Mouse (Mus musculus) hindbrain, embryonic 10.5 days (tissue): Measurements from ENCODE around the gene Scamp3. TPM values are rescaled to one million over a fixed set of nuclear protein-coding genes. Genes with fewer than 3 reads are reported as not detected.

Experiments
- DNase-seq: peaks from one replicate; pipeline ENCODE4 v3.0.0-alpha.2; 2017; ENCODE audit warnings: low spot score
- H3K27ac ChIP-seq: fragments of 300-500 bp; sonication (generic); 2 replicates; pipeline ENCODE4 v1.5.1; 2016; ENCODE audit warnings: mild to moderate bottlenecking, moderate library complexity
- H3K27me3 ChIP-seq: fragments of 300-500 bp; sonication (generic); 2 replicates; pipeline ENCODE4 v1.6.1; 2016; ENCODE audit warnings: mild to moderate bottlenecking; ENCODE audit not compliant: poor library complexity, insufficient read depth, severe bottlenecking
- H3K36me3 ChIP-seq: fragments of 300-500 bp; sonication (generic); 2 replicates; pipeline ENCODE4 v1.6.1; 2016; ENCODE audit warnings: mild to moderate bottlenecking, moderate library complexity
- H3K4me1 ChIP-seq: fragments of 300-500 bp; sonication (generic); replicated peaks from 2 replicates; pipeline ENCODE4 v1.6.1; 2016; ENCODE audit warnings: mild to moderate bottlenecking
- H3K4me3 ChIP-seq: fragments of 300-500 bp; sonication (generic); 2 replicates; pipeline ENCODE4 v1.5.1; 2016; ENCODE audit warnings: mild to moderate bottlenecking, moderate library complexity
- H3K9me3 ChIP-seq: fragments of 300-500 bp; sonication (generic); 2 replicates; pipeline ENCODE4 v1.6.1; 2016; ENCODE audit warnings: mild to moderate bottlenecking, moderate library complexity
- WGBS: fragments of 180-500 bp; shearing (Covaris S2); methylation state at CpG from one replicate; pipeline ENCODE4 v1.1.7; 2016; 5-methylcytosine and 5-hydroxymethylcytosine counted together
- microRNA counts: library from miRNA; unstranded; fragments of <30 nt; microRNA quantifications from one replicate; lab custom pipeline; 2017
- polyA plus RNA-seq: library from polyadenylated mRNA; unstranded; fragments of >200 nt; fragmentation: Nextera tagmentation; extraction: Ambion mirVana; gene quantifications from 2 replicates; pipeline ENCODE4 v1.2.1, GENCODE M21; 2016

Gene Scamp3
- polyA plus RNA-seq, 1 experiment from 2014 or later = 116 TPM

DNA sequence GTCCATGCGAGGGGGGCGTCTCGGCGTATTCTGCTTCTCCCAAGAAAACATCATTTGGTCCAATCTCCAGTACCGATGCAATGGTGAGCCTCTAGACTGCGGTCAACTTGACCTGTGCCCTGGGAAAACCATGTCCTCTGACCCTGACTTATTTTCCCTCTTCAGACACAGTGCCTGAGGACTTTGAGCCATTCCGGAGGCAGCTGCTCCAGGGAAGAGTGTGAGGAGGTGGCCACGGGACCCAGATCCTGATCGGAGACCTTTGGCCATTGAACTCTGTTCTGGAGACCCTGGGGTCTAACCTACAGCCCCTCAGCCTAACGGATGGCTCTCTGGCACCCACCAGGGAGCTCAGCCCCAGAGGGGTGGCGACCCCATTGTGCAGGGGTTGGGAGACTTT, 49.1 kb downstream of the Scamp3 start:
- Histone ChIP-seq H3K4me1 (peaks cover 73% of the 10 kb centered on the region), H3K27me3 (peaks cover 22% of the 10 kb centered on the region), H3K4me3 (peak overlapping the region; percentile 83), H3K36me3 (peaks cover 44% of the 10 kb centered on the region), H3K27ac (peak overlapping the region; percentile 97), H3K9me3 (no peaks in the 10 kb centered on the region)
- DNase-seq = no peak
- 9% methylated on average over 11 of the region's 11 CpGs for WGBS

GRCm38 (mm10) chr3:89226900-89227299, 49.6 kb downstream of the Scamp3 start, which contains the start of gene Mtx1:
Gene Mtx1, minus strand, starts transcription at chr3:89227088.
- Histone ChIP-seq H3K27ac (peak within 1 kb of the TSS; percentile 97), H3K36me3 (peaks cover 38% of the 10 kb centered on the region), H3K4me1 (peaks cover 75% of the 10 kb centered on the region), H3K9me3 (no peaks in the 10 kb centered on the region), H3K4me3 (peak within 1 kb of the TSS; percentile 83), H3K27me3 (peaks cover 27% of the 10 kb centered on the region)
- under 1% methylated on average over 21 of the region's 21 CpGs for WGBS
- DNase-seq = no peak

DNA sequence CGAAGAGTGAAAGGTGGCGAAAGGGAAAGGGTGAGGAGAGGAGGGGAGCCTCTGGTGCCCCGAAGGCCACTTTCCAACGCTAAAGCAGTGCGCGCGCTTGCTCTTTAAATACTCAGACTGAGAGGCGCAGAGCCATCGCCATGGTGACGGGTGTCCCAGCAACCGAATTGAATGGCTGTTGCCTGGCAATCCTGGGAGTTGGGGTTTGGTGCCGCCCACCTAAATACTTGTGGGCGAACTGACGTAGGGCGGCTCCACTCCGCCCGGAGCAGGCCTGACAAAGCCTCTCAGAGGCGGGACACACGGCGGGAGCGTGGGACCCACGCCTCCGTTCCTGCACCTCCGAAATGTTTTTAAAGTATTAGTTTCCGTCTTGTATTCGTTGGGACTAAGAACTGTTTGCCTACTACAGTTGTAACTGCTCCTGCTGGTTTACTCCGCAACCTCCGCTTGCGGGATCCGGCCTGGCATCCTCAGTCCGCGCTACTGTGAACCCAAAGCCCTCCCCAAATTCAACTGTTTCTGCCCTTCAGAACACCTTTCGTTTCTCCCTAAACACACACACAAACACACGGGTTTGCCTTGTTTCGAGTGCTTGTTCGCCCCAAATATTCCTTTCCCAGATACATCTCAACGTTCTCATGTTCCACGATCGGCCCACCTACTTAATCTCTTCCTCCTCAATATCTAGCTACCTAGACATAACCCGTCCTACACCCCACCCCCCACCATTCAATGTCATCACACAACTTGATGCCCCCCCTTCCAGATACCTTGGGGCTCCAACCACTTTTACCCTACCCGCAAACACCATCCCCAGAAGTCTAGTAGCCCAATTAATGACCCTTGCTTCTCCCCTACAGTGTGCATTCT, 50.3 kb downstream of the Scamp3 start:
- peaks cover 29% of the 10 kb centered on the region for H3K27me3 ChIP-seq
- DNase-seq = peak; percentile 99
- 2% methylated on average over 41 of the region's 41 CpGs for WGBS
- H3K27ac ChIP-seq = peak overlapping the region; percentile 97
- H3K4me1 ChIP-seq = peaks cover 76% of the 10 kb centered on the region
- no peaks in the 10 kb centered on the region for H3K9me3 ChIP-seq
- peak overlapping the region; percentile 83 for H3K4me3 ChIP-seq
- peaks cover 32% of the 10 kb centered on the region for H3K36me3 ChIP-seq

DNA sequence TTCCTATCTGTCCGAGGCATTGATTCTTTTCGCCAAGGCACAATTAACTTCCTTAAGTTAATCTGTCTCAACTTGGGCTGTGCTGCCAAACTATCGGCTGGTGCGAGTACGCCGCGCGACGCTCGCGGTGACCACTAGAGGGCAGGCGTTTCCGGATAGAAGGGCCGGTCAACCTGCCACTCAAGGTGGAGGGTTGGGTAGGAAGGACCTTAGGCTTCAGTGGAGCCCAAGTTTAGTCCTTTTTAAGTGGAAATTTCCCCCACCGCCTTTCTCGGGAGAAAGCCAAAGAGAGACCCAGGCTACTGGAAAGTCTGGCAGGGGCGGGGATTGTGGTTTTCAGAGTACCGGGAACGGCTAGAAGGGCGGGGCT, 50.9 kb downstream of the Scamp3 start:
- Histone ChIP-seq H3K9me3 (no peaks in the 10 kb centered on the region), H3K4me1 (peaks cover 76% of the 10 kb centered on the region), H3K27me3 (peaks cover 29% of the 10 kb centered on the region), H3K36me3 (peaks cover 31% of the 10 kb centered on the region), H3K27ac (peak overlapping the region; percentile 97), H3K4me3 (peak overlapping the region; percentile 83)
- WGBS = under 1% methylated on average over 20 of the region's 20 CpGs
- DNase-seq = peak; percentile 92

DNA sequence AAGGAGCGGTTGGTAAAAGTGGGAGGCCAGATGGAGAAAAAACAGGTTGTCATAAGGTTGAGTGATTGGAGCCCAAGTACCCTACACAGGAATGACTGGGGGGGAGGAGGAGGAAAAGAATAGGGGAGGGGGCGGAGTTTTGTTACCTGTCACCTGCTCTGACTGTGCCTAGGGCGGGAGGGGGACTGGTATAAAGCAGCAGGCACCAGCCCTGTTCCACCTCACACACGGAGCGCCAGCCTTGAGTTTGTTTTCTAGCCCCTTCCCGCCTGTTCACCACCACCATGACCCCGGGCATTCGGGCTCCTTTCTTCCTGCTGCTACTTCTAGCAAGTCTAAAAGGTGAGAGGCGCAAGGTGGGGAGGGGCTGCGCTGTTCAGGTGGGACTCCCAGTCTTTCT, 51.6 kb downstream of the Scamp3 start, which contains the start of gene Muc1:
TSS of gene Muc1 (plus strand) at position 222 of the 400 bp plus-strand sequence.
- Histone ChIP-seq H3K36me3 (peaks cover 28% of the 10 kb centered on the region), H3K4me1 (peaks cover 69% of the 10 kb centered on the region), H3K27me3 (peaks cover 29% of the 10 kb centered on the region), H3K4me3 (peak within 1 kb of the TSS; percentile 83), H3K9me3 (no peaks in the 10 kb centered on the region), H3K27ac (peak within 1 kb of the TSS; percentile 97)
- DNase-seq = no peak
- 23% methylated on average over 10 of the region's 10 CpGs for WGBS

- Histone ChIP-seq H3K36me3 (peaks cover 27% of the 10 kb centered on the region), H3K9me3 (no peaks in the 10 kb centered on the region), H3K27me3 (peaks cover 29% of the 10 kb centered on the region), H3K4me1 (peaks cover 65% of the 10 kb centered on the region), H3K4me3 (0 out of 2 replicates have a peak overlapping the region, but pooled peaks have one; percentile 83), H3K27ac (peak overlapping the region; percentile 97; the same call in 1 of the 2 replicates)
- no peak for DNase-seq
- 65% methylated on average over 4 of the region's 4 CpGs for WGBS
These were observed 52.0 kb downstream of the Scamp3 start for GRCm38 (mm10) chr3:89229276-89229675.

DNA sequence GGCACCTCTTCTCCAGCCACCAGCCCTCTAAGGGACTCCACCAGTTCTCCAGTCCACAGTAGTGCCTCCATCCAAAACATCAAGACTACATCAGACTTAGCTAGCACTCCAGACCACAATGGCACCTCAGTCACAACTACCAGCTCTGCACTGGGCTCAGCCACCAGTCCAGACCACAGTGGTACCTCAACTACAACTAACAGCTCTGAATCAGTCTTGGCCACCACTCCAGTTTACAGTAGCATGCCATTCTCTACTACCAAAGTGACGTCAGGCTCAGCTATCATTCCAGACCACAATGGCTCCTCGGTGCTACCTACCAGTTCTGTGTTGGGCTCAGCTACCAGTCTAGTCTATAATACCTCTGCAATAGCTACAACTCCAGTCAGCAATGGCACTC, 53.3 kb downstream of the Scamp3 start:
- 88% methylated on average over 2 of the region's 2 CpGs for whole genome bisulfite sequencing
- H3K9me3 ChIP-seq = no peaks in the 10 kb centered on the region
- H3K4me1 ChIP-seq = peaks cover 52% of the 10 kb centered on the region
- no peak overlapping the region for H3K27ac ChIP-seq
- no peak for DNase-seq
- peaks cover 27% of the 10 kb centered on the region for H3K36me3 ChIP-seq
- peaks cover 36% of the 10 kb centered on the region for H3K27me3 ChIP-seq
- no peak overlapping the region for H3K4me3 ChIP-seq

GRCm38 (mm10) chr3:89231345-89231744, 54.1 kb downstream of the Scamp3 start:
- Histone ChIP-seq H3K4me1 (peaks cover 44% of the 10 kb centered on the region), H3K27me3 (peaks cover 36% of the 10 kb centered on the region), H3K9me3 (no peaks in the 10 kb centered on the region), H3K27ac (no peak overlapping the region), H3K4me3 (no peak overlapping the region), H3K36me3 (peaks cover 32% of the 10 kb centered on the region)
- no peak for DNase-seq
- WGBS = 77% methylated on average over 7 of the region's 7 CpGs

DNA sequence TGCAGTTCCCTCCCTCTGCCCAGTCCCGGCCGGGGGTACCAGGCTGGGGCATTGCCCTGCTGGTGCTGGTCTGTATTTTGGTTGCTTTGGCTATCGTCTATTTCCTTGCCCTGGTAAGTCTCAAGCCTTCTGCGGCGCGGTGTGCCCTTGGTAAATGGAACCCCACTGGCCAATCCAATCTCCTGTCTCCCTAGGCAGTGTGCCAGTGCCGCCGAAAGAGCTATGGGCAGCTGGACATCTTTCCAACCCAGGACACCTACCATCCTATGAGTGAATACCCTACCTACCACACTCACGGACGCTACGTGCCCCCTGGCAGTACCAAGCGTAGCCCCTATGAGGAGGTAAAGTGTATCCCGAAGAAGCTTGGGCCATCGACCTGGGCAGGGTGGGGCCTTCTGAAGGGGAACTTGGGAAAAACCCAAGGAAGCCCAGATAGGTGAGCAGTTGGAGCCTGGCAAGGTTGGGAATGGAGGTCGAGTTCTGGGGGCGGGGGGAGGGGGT, 54.6 kb downstream of the Scamp3 start:
- 74% methylated on average over 16 of the region's 16 CpGs for WGBS

More for the DNA sequence above, 54.6 kb downstream of the Scamp3 start:
- peaks cover 40% of the 10 kb centered on the region for H3K4me1 ChIP-seq
- no peak overlapping the region for H3K4me3 ChIP-seq
- peaks cover 36% of the 10 kb centered on the region for H3K27me3 ChIP-seq
- H3K36me3 ChIP-seq = peaks cover 37% of the 10 kb centered on the region
- H3K9me3 ChIP-seq = no peaks in the 10 kb centered on the region
- DNase-seq = no peak
- H3K27ac ChIP-seq = 0 out of 2 replicates have a peak overlapping the region, but pooled peaks have one; percentile 8

MicroRNA genes within 50 kb of the gene (microRNA counts, 519-probe panel; counts per million panel counts)
- 1,255 counts per million, percentile 77 among the panel's probes with 10 or more counts for microRNA mmu-miR-92b (lab: Ali Mortazavi, UCI)

Other genes with a start within 250 kb of the Scamp3 start
- 12.3 and 12.9 TPM in 2 replicates for gene Ash1l, start 226.9 kb upstream of the Scamp3 start, polyA plus RNA-seq
- 132 and 142 TPM in 2 replicates for gene Dap3, start 226.3 kb upstream of the Scamp3 start, polyA plus RNA-seq
- gene Rusc1, start 84.2 kb upstream of the Scamp3 start, polyA plus RNA-seq = 19.1 and 38.3 TPM in 2 replicates
- gene Gm43738, start 76.4 kb upstream of the Scamp3 start, polyA plus RNA-seq = 0.09 TPM in 1 of 2 replicates, not detected in the other
- 383 and 460 TPM in 2 replicates for gene Fdps, start 75.5 kb upstream of the Scamp3 start, polyA plus RNA-seq
- gene Pklr, start 41.3 kb upstream of the Scamp3 start, polyA plus RNA-seq = 4.4 and 6.0 TPM in 2 replicates
- 7.3 and 9.1 TPM in 2 replicates for gene Hcn3, start 17.3 kb upstream of the Scamp3 start, polyA plus RNA-seq
- 34.8 and 35.3 TPM in 2 replicates for gene Clk2, start 12.7 kb upstream of the Scamp3 start, polyA plus RNA-seq
- gene Fam189b, start 5.7 kb downstream of the Scamp3 start, polyA plus RNA-seq = 30.2 and 38.7 TPM in 2 replicates
- gene Gba, start 25.5 kb downstream of the Scamp3 start, polyA plus RNA-seq = 41.0 and 50.0 TPM in 2 replicates
- 65.5 and 74.7 TPM in 2 replicates for gene Thbs3, start 37.7 kb downstream of the Scamp3 start, polyA plus RNA-seq
- 228 and 232 TPM in 2 replicates for gene Mtx1, start 49.6 kb downstream of the Scamp3 start, polyA plus RNA-seq
- 1.1 and 1.8 TPM in 2 replicates for gene Muc1, start 51.6 kb downstream of the Scamp3 start, polyA plus RNA-seq
- 276 and 282 TPM in 2 replicates for gene Krtcap2, start 68.5 kb downstream of the Scamp3 start, polyA plus RNA-seq
- gene Trim46, start 68.8 kb downstream of the Scamp3 start, polyA plus RNA-seq = 5.2 and 11.6 TPM in 2 replicates
- gene Dpm3, start 81.9 kb downstream of the Scamp3 start, polyA plus RNA-seq = 97.0 and 99.4 TPM in 2 replicates
- 34.4 and 36.8 TPM in 2 replicates for gene Slc50a1, start 93.1 kb downstream of the Scamp3 start, polyA plus RNA-seq
- 16.5 and 17.7 TPM in 2 replicates for gene Efna1, start 103.7 kb downstream of the Scamp3 start, polyA plus RNA-seq
- gene Efna3, start 145.5 kb downstream of the Scamp3 start, polyA plus RNA-seq = 5.9 and 10.7 TPM in 2 replicates
- 22.4 and 23.2 TPM in 2 replicates for gene Efna4, start 160.6 kb downstream of the Scamp3 start, polyA plus RNA-seq
- 36.4 and 38.1 TPM in 2 replicates for gene Adam15, start 172.5 kb downstream of the Scamp3 start, polyA plus RNA-seq
- 0.34 TPM in 1 of 2 replicates, not detected in the other for gene Dcst2, start 184.5 kb downstream of the Scamp3 start, polyA plus RNA-seq
- gene Dcst1, start 187.8 kb downstream of the Scamp3 start, polyA plus RNA-seq = 0.09 and 0.33 TPM in 2 replicates
- gene Zbtb7b, start 217.3 kb downstream of the Scamp3 start, polyA plus RNA-seq = 0.47 and 0.73 TPM in 2 replicates
- gene Lenep, start 225.3 kb downstream of the Scamp3 start, polyA plus RNA-seq = 1.7 TPM in 1 of 2 replicates, not detected in the other
- 28.3 and 31.9 TPM in 2 replicates for gene Flad1, start 234.4 kb downstream of the Scamp3 start, polyA plus RNA-seq
- gene Cks1b, start 240.9 kb downstream of the Scamp3 start, polyA plus RNA-seq = 535 and 648 TPM in 2 replicates
- gene Shc1, start 241.0 kb downstream of the Scamp3 start, polyA plus RNA-seq = 58.3 and 68.1 TPM in 2 replicates